Mouse (Mus musculus) midbrain, embryonic 14.5 days (tissue): ENCODE data around the gene Scand1. TPM values are rescaled to one million over a fixed set of nuclear protein-coding genes. Genes with fewer than 3 reads are reported as not detected.

Experiments
- ATAC-seq: fragments of 200-750 bp; cut with Nextera tagmentation; 2 replicates; pipeline ENCODE4 v1.8.0; 2017; ENCODE audit warnings: moderate number of reproducible peaks, moderate library complexity; ENCODE audit not compliant: low FRiP score, low TSS enrichment
- DNase-seq: peaks from one replicate; pipeline ENCODE4 v3.0.0-alpha.2; 2015
- H3K27ac ChIP-seq: fragments of 300-500 bp; sonication (generic); replicated peaks from 2 replicates; pipeline ENCODE4 v1.5.1; 2014; ENCODE audit warnings: mild to moderate bottlenecking, low read depth, low read length, moderate library complexity
- H3K27me3 ChIP-seq: fragments of 300-500 bp; sonication (generic); 2 replicates; pipeline ENCODE4 v1.6.1; 2014; ENCODE audit warnings: low read length, control low read depth, mixed read lengths; ENCODE audit not compliant: control insufficient read depth, insufficient read depth
- H3K36me3 ChIP-seq: fragments of 300-500 bp; sonication (generic); 2 replicates; pipeline ENCODE4 v1.6.1; 2014; ENCODE audit warnings: low read length, control low read depth; ENCODE audit not compliant: control insufficient read depth, insufficient read depth
- H3K4me1 ChIP-seq: fragments of 300-500 bp; sonication (generic); 2 replicates; pipeline ENCODE4 v1.6.1; 2014; ENCODE audit warnings: mild to moderate bottlenecking, antibody characterized with exemption, low read length, control low read depth; ENCODE audit not compliant: control insufficient read depth, insufficient read depth
- H3K4me2 ChIP-seq: fragments of 300-500 bp; sonication (generic); 2 replicates; pipeline ENCODE4 v1.6.1; 2014; ENCODE audit warnings: mild to moderate bottlenecking, low read length, moderate library complexity
- H3K4me3 ChIP-seq: fragments of 300-500 bp; sonication (generic); replicated peaks from 2 replicates; pipeline ENCODE4 v1.5.1; 2014; ENCODE audit warnings: low read depth, low read length
- H3K9ac ChIP-seq: fragments of 300-500 bp; sonication (generic); replicated peaks from 2 replicates; pipeline ENCODE4 v1.6.1; 2014; ENCODE audit warnings: mild to moderate bottlenecking, low read length, moderate library complexity
- H3K9me3 ChIP-seq: fragments of 300-500 bp; sonication (generic); 2 replicates; pipeline ENCODE4 v1.6.1; 2016; ENCODE audit warnings: low read length, control low read depth, mixed read lengths; ENCODE audit not compliant: control insufficient read depth
- WGBS: fragments of 180-500 bp; shearing (Covaris S2); extraction: QIAGEN DNeasy Blood & Tissue Kit; methylation state at CpG from one replicate; pipeline ENCODE4 v1.1.7; 2014; 5-methylcytosine and 5-hydroxymethylcytosine counted together
- polyA plus RNA-seq: library from polyadenylated mRNA; unstranded; fragments of >200 nt; fragmentation: Nextera tagmentation; extraction: Ambion mirVana; gene quantifications from 2 replicates; pipeline ENCODE4 v1.2.1, GENCODE M21; 2014

Gene Scand1
- 93.3 and 102 TPM in 2 replicates for polyA plus RNA-seq

GRCm38 (mm10) chr2:156312297-156312897, at the start of gene Scand1, which contains the start of gene Cnbd2:
Gene Scand1 (minus strand): TSS chr2:156312704.
Gene Cnbd2 (plus strand): TSS chr2:156312299.
- ATAC-seq: peak; percentile 92
- WGBS: under 1% methylated on average over 48 of the region's 49 CpGs

GRCm38 (mm10) chr2:156356031-156356430, 43.5 kb upstream of the Scand1 start:
- Histone ChIP-seq H3K36me3 (no peaks in the 10 kb centered on the region), H3K27me3 (no peaks in the 10 kb centered on the region), H3K9me3 (no peaks in the 10 kb centered on the region), H3K4me1 (peaks cover 3% of the 10 kb centered on the region; the same call in 1 of the 2 replicates), H3K9ac (no peak overlapping the region), H3K4me2 (no peak overlapping the region), H3K27ac (no peak overlapping the region), H3K4me3 (no peak overlapping the region)
- ATAC-seq (no peak), DNase-seq (peak; percentile 61)
- 45% methylated on average over 7 of the region's 7 CpGs for WGBS

More at GRCm38 (mm10) chr2:156312297-156312897, at the start of gene Scand1, which contains the start of gene Cnbd2:
- H3K9me3 ChIP-seq: no peaks in the 10 kb centered on the region
- DNase-seq: peak; percentile 90
- no peaks in the 10 kb centered on the region for H3K27me3 ChIP-seq
- peaks cover 17% of the 10 kb centered on the region; the same call in 1 of the 2 replicates for H3K36me3 ChIP-seq
- peak within 1 kb of the TSS; percentile 93 for H3K4me3 ChIP-seq
- peak within 1 kb of the TSS; percentile 80 for H3K4me2 ChIP-seq
- H3K4me1 ChIP-seq: peaks cover 10% of the 10 kb centered on the region
- H3K27ac ChIP-seq: peak within 1 kb of the TSS; percentile 97
- H3K9ac ChIP-seq: peak within 1 kb of the TSS; percentile 95

GRCm38 (mm10) chr2:156353265-156353692, 40.8 kb upstream of the Scand1 start:
- ATAC-seq (no peak), DNase-seq (peak; percentile 17)
- 55% methylated on average over 7 of the region's 7 CpGs for WGBS
- no peaks in the 10 kb centered on the region for H3K9me3 ChIP-seq
- H3K4me1 ChIP-seq: peaks cover 3% of the 10 kb centered on the region; the same call in 1 of the 2 replicates
- no peaks in the 10 kb centered on the region for H3K36me3 ChIP-seq
- H3K4me2 ChIP-seq: no peak overlapping the region
- H3K4me3 ChIP-seq: no peak overlapping the region
- 0 out of 2 replicates have a peak overlapping the region, but pooled peaks have one; percentile 32 for H3K27ac ChIP-seq
- H3K9ac ChIP-seq: no peak overlapping the region
- H3K27me3 ChIP-seq: no peaks in the 10 kb centered on the region

GRCm38 (mm10) chr2:156352413-156353165, 40.1 kb upstream of the Scand1 start:
- 80% methylated on average over 8 of the region's 8 CpGs for WGBS
- no peaks in the 10 kb centered on the region for H3K36me3 ChIP-seq
- no peak overlapping the region for H3K4me2 ChIP-seq
- DNase-seq: no peak
- H3K9me3 ChIP-seq: no peaks in the 10 kb centered on the region
- H3K27ac ChIP-seq: no peak overlapping the region
- H3K4me1 ChIP-seq: peaks cover 3% of the 10 kb centered on the region; the same call in 1 of the 2 replicates
- no peak overlapping the region for H3K4me3 ChIP-seq
- no peak for ATAC-seq
- no peak overlapping the region for H3K9ac ChIP-seq
- no peaks in the 10 kb centered on the region for H3K27me3 ChIP-seq

GRCm38 (mm10) chr2:156351243-156351642, 38.7 kb upstream of the Scand1 start:
- Histone ChIP-seq H3K36me3 (no peaks in the 10 kb centered on the region), H3K9me3 (no peaks in the 10 kb centered on the region), H3K9ac (no peak overlapping the region), H3K27me3 (no peaks in the 10 kb centered on the region), H3K27ac (no peak overlapping the region), H3K4me2 (no peak overlapping the region), H3K4me1 (peaks cover 3% of the 10 kb centered on the region; the same call in 1 of the 2 replicates), H3K4me3 (no peak overlapping the region)
- WGBS: 87% methylated on average over 7 of the region's 7 CpGs
- no peak for ATAC-seq
- DNase-seq: no peak

GRCm38 (mm10) chr2:156349286-156349848, 36.9 kb upstream of the Scand1 start:
- H3K27me3 ChIP-seq: no peaks in the 10 kb centered on the region
- ATAC-seq (no peak), DNase-seq (no peak)
- H3K4me3 ChIP-seq: no peak overlapping the region
- H3K4me2 ChIP-seq: no peak overlapping the region
- H3K9ac ChIP-seq: no peak overlapping the region
- H3K9me3 ChIP-seq: no peaks in the 10 kb centered on the region
- WGBS: 83% methylated on average over 4 of the region's 4 CpGs
- H3K36me3 ChIP-seq: no peaks in the 10 kb centered on the region
- 0 out of 2 replicates have a peak, but pooled peaks cover 3% of the 10 kb centered on the region for H3K4me1 ChIP-seq
- no peak overlapping the region for H3K27ac ChIP-seq

- ATAC-seq (no peak), DNase-seq (no peak)
- no peaks in the 10 kb centered on the region for H3K9me3 ChIP-seq
- no peaks in the 10 kb centered on the region for H3K27me3 ChIP-seq
- H3K9ac ChIP-seq: no peak overlapping the region
- H3K4me1 ChIP-seq: 0 out of 2 replicates have a peak, but pooled peaks cover 3% of the 10 kb centered on the region
- H3K4me2 ChIP-seq: no peak overlapping the region
- no peak overlapping the region for H3K27ac ChIP-seq
- no peak overlapping the region for H3K4me3 ChIP-seq
- 85% methylated on average over 4 of the region's 4 CpGs for WGBS
- no peaks in the 10 kb centered on the region for H3K36me3 ChIP-seq
Observed at GRCm38 (mm10) chr2:156348812-156349211, 36.3 kb upstream of the Scand1 start.

GRCm38 (mm10) chr2:156344775-156345532, 32.5 kb upstream of the Scand1 start:
- WGBS: 54% methylated on average over 12 of the region's 12 CpGs
- H3K27ac ChIP-seq: no peak overlapping the region
- DNase-seq (peak; percentile 71), ATAC-seq (no peak)
- H3K4me3 ChIP-seq: no peak overlapping the region
- no peak overlapping the region for H3K4me2 ChIP-seq
- H3K9me3 ChIP-seq: no peaks in the 10 kb centered on the region
- H3K27me3 ChIP-seq: no peaks in the 10 kb centered on the region
- H3K9ac ChIP-seq: no peak overlapping the region
- no peaks in the 10 kb centered on the region for H3K4me1 ChIP-seq
- no peaks in the 10 kb centered on the region for H3K36me3 ChIP-seq
